In the genomic region with DNA sequence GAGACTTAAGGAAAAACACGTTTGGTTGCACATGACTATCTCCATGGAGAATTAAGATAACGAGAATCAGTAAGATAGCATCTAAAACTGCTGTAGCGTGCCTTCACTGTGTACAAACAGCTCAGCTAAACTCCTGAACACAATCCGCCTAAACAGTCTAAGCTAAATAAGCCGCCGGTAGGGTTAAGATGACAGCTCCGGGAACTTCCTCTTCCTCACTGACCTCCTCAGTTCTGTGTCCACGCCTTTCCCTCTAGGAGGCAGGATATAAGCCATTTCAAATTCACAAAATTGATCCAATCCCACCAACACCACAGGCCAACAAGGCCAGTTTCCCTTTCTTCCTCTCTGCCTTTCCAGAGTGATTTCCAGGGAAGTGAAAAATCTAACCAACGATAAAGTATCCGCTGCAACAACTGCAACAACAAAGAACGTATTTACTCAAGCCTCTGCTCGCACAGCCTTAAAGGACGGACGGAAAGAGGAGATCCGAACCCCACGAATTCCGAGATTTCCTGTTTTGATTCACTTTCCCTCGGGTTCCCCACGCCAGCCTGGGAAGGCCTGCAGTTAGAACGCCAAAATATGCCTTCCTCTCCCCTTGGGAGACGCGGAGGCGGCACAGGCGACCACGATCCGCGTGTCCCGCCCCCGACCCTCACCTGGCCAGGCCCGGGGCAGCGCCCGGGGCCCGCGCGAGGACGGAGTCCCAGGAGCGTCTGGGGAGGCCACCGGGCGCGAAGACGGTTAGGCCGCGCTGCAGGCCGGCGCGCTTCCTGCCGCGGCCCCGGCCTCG, we compare ENCODE assay signal across 7 mouse cellular contexts. TPM values are rescaled to one million over a fixed set of nuclear protein-coding genes. Genes with fewer than 3 reads are reported as not detected.
DNase-seq lines count a peak whose midpoint lies in the region; ATAC-seq lines count a peak whose summit lies in the region.

No protein-coding gene starts in this region.

- 0 out of 2 replicates have a peak, but pooled peaks have one; percentile 4 for ATAC-seq in forebrain, embryonic 13.5 days
- ATAC-seq in hindbrain, embryonic 15.5 days (ENCODE audit: low FRiP score, low read depth), result no peak

- peak overlapping the region; percentile 77 for H3K4me2 ChIP-seq in forebrain, embryonic 13.5 days
- H3K4me2 ChIP-seq in hindbrain, embryonic 15.5 days, result peak overlapping the region; percentile 59

- no peaks in the 10 kb centered on the region for H3K9me3 ChIP-seq in forebrain, embryonic 13.5 days (replicated peaks)
- no peaks in the 10 kb centered on the region for H3K9me3 ChIP-seq in hindbrain, embryonic 15.5 days
- H3K9me3 ChIP-seq in midbrain, embryonic 10.5 days (replicated peaks), result no peaks in the 10 kb centered on the region

- peak; percentile 64 for DNase-seq in NIH3T3 (ENCODE audit: low read depth)
- DNase-seq in c-Kit-positive CD71-negative TER-119-negative erythroid progenitor cells, embryonic 14.5 days (ENCODE audit: low read depth), result peak; percentile 53
- DNase-seq in left cerebral cortex, postnatal 4 days, result peak; percentile 17
- peak; percentile 46 for DNase-seq in midbrain, embryonic 10.5 days (ENCODE audit: low spot score)
- DNase-seq in spleen, adult 18-20 months, result peak; percentile 16 to 46

- H3K36me3 ChIP-seq in forebrain, embryonic 13.5 days (ENCODE audit: poor library complexity, severe bottlenecking), result no peaks in the 10 kb centered on the region
- no peaks in the 10 kb centered on the region for H3K36me3 ChIP-seq in hindbrain, embryonic 15.5 days
- no peaks in the 10 kb centered on the region for H3K36me3 ChIP-seq in midbrain, embryonic 10.5 days

- peak overlapping the region; percentile 98 for H3K9ac ChIP-seq in forebrain, embryonic 13.5 days
- peak overlapping the region; percentile 78 for H3K9ac ChIP-seq in hindbrain, embryonic 15.5 days

- H3K27me3 ChIP-seq in forebrain, embryonic 13.5 days, result no peaks in the 10 kb centered on the region
- no peaks in the 10 kb centered on the region for H3K27me3 ChIP-seq in hindbrain, embryonic 15.5 days
- no peaks in the 10 kb centered on the region for H3K27me3 ChIP-seq in midbrain, embryonic 10.5 days (ENCODE audit: low read depth, poor library complexity, severe bottlenecking)

- intact Hi-C loops in left cerebral cortex, postnatal 4 days (cut with DNase I), result loop anchor here (5.0 kb wide), 1 partner anchor 47 kb away; a partner anchor contains a TSS

- H3K4me3 ChIP-seq in forebrain, embryonic 13.5 days, result peak overlapping the region; percentile 92
- peak overlapping the region; percentile 85 for H3K4me3 ChIP-seq in hindbrain, embryonic 15.5 days
- H3K4me3 ChIP-seq in midbrain, embryonic 10.5 days, result peak overlapping the region; percentile 92

- peak overlapping the region; percentile 99 for H3K27ac ChIP-seq in forebrain, embryonic 13.5 days
- peak overlapping the region; percentile 99 for H3K27ac ChIP-seq in hindbrain, embryonic 15.5 days (replicated peaks)
- peak overlapping the region; percentile 99 for H3K27ac ChIP-seq in midbrain, embryonic 10.5 days (replicated peaks)

- H3K4me1 ChIP-seq in forebrain, embryonic 13.5 days, result peaks cover 17% of the 10 kb centered on the region
- H3K4me1 ChIP-seq in hindbrain, embryonic 15.5 days (replicated peaks), result peaks cover 22% of the 10 kb centered on the region
- peaks cover 16% of the 10 kb centered on the region for H3K4me1 ChIP-seq in midbrain, embryonic 10.5 days

- WGBS in forebrain, embryonic 13.5 days, result under 1% methylated on average over 49 of the region's 50 CpGs
- WGBS in hindbrain, embryonic 15.5 days, result under 1% methylated on average over 50 of the region's 50 CpGs
- WGBS in midbrain, embryonic 10.5 days, result under 1% methylated on average over 50 of the region's 50 CpGs

RNA-seq across cellular contexts. Expression of a gene that starts 3.3 kb away (rescaled TPM):
- polyA plus RNA-seq in forebrain, embryonic 13.5 days (2015; fragmentation: Nextera tagmentation; extraction: Ambion mirVana), result 12.0 and 12.6 TPM in 2 replicates
- 12.1 and 15.4 TPM in 2 replicates for polyA plus RNA-seq in hindbrain, embryonic 15.5 days (2015; fragmentation: Nextera tagmentation; extraction: Ambion mirVana)
- total RNA-seq in left cerebral cortex, postnatal 4 days (2021), result 10 to 100 TPM; 68.5 to 72.6 TPM
- 7.4 and 11.5 TPM in 2 replicates for polyA plus RNA-seq in midbrain, embryonic 10.5 days (2016; fragmentation: Nextera tagmentation; extraction: Ambion mirVana)

RNA-seq across cellular contexts. Expression of a gene that starts 48.6 kb away (rescaled TPM):
- polyA plus RNA-seq in forebrain, embryonic 13.5 days (2015; fragmentation: Nextera tagmentation; extraction: Ambion mirVana), result 18.5 and 18.7 TPM in 2 replicates
- polyA plus RNA-seq in hindbrain, embryonic 15.5 days (2015; fragmentation: Nextera tagmentation; extraction: Ambion mirVana), result 14.6 and 16.8 TPM in 2 replicates
- 10 to 100 TPM; 15.7 to 16.5 TPM for total RNA-seq in left cerebral cortex, postnatal 4 days (2021)
- 20.5 and 22.2 TPM in 2 replicates for polyA plus RNA-seq in midbrain, embryonic 10.5 days (2016; fragmentation: Nextera tagmentation; extraction: Ambion mirVana)
